Mouse (Mus musculus) E14TG2a.4 (cell line): Measurements from ENCODE around the gene Get4.

ENCODE experiments used
- CTCF ChIP-seq: conservative IDR thresholded peaks from 2 replicates; pipeline ENCODE4 v1.5.1; 2014; ENCODE audit warnings: low read length
- NANOG ChIP-seq: IDR thresholded peaks from 2 replicates; pipeline ENCODE4 v1.6.1; 2014; ENCODE audit warnings: borderline replicate concordance, low read length, mixed read lengths
- POU5F1 ChIP-seq: IDR thresholded peaks from 2 replicates; pipeline ENCODE4 v1.6.1; 2014; ENCODE audit warnings: low read length, borderline replicate concordance

DNA sequence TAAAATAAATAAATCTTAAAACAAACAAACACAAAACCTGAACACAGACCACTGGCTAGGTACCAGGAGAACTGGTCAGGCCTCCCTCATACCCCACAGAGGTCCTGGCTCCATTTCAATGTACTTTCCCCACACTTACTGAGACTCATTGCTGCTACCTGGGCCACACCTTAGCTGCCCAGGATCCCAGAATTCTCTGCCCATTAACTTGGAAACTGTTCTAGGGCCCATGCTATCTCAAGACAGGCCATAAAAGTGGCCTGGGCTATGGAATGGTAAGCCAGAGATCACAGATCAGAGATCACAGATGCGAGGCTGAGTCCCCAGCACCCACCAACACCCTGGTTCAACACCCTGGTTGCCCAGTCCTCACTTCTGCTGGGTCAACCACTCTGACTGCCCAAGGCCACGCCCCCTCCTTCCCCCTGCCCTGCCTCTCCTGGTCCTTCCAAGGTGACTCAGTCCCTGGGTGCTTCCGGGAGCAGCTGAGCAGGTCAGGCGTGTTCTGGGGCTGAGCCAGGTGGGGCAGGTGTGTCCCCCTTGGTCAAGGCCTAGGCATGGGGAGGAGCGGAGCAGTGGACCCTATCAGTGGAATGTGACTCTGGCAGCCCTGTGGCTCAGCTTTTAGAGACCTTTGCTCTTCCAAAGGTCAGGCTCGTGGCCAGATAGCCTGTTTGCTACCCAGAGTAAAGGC lies 65.0 kb downstream of the Get4 start:
- TF ChIP-seq CTCF (no peak), NANOG (no peak), POU5F1 (no peak)
